ENCODE assay signal across 21 mouse cellular contexts in the genomic region with DNA sequence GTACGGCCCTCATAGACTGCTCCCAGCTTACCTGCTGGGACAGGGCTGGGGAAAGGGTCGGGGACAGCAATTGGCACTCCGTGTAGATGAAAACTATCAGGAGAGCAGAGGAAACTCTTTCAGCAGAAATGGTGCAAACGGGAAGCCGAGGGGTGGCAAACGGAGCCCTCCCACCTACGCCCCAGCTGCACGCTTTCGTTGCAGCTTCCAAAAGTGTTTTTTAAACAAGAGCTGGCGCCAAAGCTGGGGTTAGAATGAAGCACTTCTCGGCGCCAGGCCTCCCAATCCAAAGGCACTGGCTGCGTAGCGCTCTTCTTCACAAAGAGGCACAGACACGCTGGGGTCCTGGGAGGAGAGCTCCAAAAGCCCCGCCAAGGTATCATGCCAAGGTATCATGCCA. TPM values are rescaled to one million over a fixed set of nuclear protein-coding genes. Genes with fewer than 3 reads are reported as not detected.
DNase-seq lines count a peak whose midpoint lies in the region; TF ChIP-seq lines count a peak whose summit lies in the region.
"Had no signal": no experiment of that assay in that cellular context is flagged by ENCODE, and none has a peak within 500 bp of the region (broad histone marks: within the 10 kb centered on the region; RNA-seq: fewer than 3 reads in every experiment).

No protein-coding gene starts in this region.

- DNase-seq in gastrocnemius, adult 2 months = peak; percentile 20
- no peak for DNase-seq in gastrocnemius, adult 18-20 months (ENCODE audit: low spot score)
- DNase-seq in left cerebral cortex, postnatal 14 days (ENCODE audit: low spot score in 2 of 2) = peak; percentile 61
- no peak for DNase-seq in left cerebral cortex, postnatal 10 days (ENCODE audit: extremely low spot score in 1 of 2, low spot score in 2 of 2)
- DNase-seq in layer of hippocampus, adult 18-20 months (ENCODE audit: low spot score in 2 of 2) = peak; percentile 76 to 91
- DNase-seq in left cerebral cortex, postnatal 36 days (ENCODE audit: low spot score in 2 of 2) = peak; percentile 68 to 76
- no peak for DNase-seq in cerebellum, adult 18-20 months
- no peak for DNase-seq in adrenal gland, postnatal 4 days (ENCODE audit: low spot score in 2 of 2)
- DNase-seq: adrenal gland, postnatal 14 days; cerebellum, adult 11-12 months; cerebellum, postnatal 25 days; heart, postnatal 10 days; kidney, postnatal 36 days; lung, embryonic 14.5 days had no signal

- peak overlapping the region; percentile 82 for H3K27ac ChIP-seq in gastrocnemius, adult 2 months
- H3K27ac ChIP-seq: embryonic facial prominence, embryonic 12.5 days; forebrain, embryonic 12.5 days; hindbrain, postnatal 0 days; limb, embryonic 15.5 days; liver, embryonic 14.5 days; midbrain, embryonic 13.5 days; stomach, postnatal 0 days had no signal

- intact Hi-C loops in gastrocnemius, adult 2 months (cut with DNase I) = no loop called here
- intact Hi-C loops in left cerebral cortex, postnatal 14 days (cut with DNase I) = no loop called here
- intact Hi-C loops in left cerebral cortex, postnatal 10 days (cut with DNase I) = no loop called here
- intact Hi-C loops in left cerebral cortex, postnatal 36 days (cut with DNase I) = no loop called here

- no peak overlapping the region for H3K4me3 ChIP-seq in gastrocnemius, adult 2 months
- H3K4me3 ChIP-seq: embryonic facial prominence, embryonic 12.5 days; forebrain, embryonic 12.5 days; limb, embryonic 15.5 days; midbrain, embryonic 13.5 days had no signal

- no peak for TF ChIP-seq CTCF in gastrocnemius, adult 2 months (IDR thresholded peaks at IDR 0.05)

RNA-seq across cellular contexts. Expression of a gene that starts 11.5 kb away (rescaled TPM):
- total RNA-seq in gastrocnemius, adult 2 months (2021) = 1 to 10 TPM; 1.0 to 1.1 TPM
- under 1 TPM; 0.52 to 0.73 TPM for total RNA-seq in gastrocnemius, adult 18-20 months (2021)
- total RNA-seq in left cerebral cortex, postnatal 14 days (2021) = 1 to 10 TPM; 1.2 to 1.3 TPM
- total RNA-seq in left cerebral cortex, postnatal 10 days (2021) = 1 to 10 TPM; 1.3 to 1.7 TPM
- total RNA-seq in layer of hippocampus, adult 18-20 months (2021) = 1 to 10 TPM in 1 of 2 experiments, under 1 TPM in 1; 0.61 to 1.2 TPM
- total RNA-seq in left cerebral cortex, postnatal 36 days (2021) = 1 to 10 TPM; 1.3 to 1.8 TPM
- 1 to 10 TPM; 1.4 to 2.1 TPM for total RNA-seq in adrenal gland, postnatal 4 days (2021)

RNA-seq across cellular contexts. Expression of a gene that starts 24.8 kb away (rescaled TPM):
- total RNA-seq in gastrocnemius, adult 2 months (2021) = 100 to 1,000 TPM in 1 of 2 experiments, 10 to 100 TPM in 1; 70.1 to 115 TPM
- total RNA-seq in gastrocnemius, adult 18-20 months (2021) = 10 to 100 TPM; 65.4 to 89.1 TPM
- total RNA-seq in left cerebral cortex, postnatal 14 days (2021) = 100 to 1,000 TPM; 287 to 330 TPM
- 100 to 1,000 TPM; 333 to 340 TPM for total RNA-seq in left cerebral cortex, postnatal 10 days (2021)
- total RNA-seq in layer of hippocampus, adult 18-20 months (2021) = 100 to 1,000 TPM; 201 to 256 TPM
- 100 to 1,000 TPM; 214 to 247 TPM for total RNA-seq in left cerebral cortex, postnatal 36 days (2021)
- total RNA-seq in adrenal gland, postnatal 4 days (2021) = 100 to 1,000 TPM; 107 to 108 TPM

RNA-seq across cellular contexts. Expression of a gene that starts 40.7 kb away (rescaled TPM):
- total RNA-seq in gastrocnemius, adult 2 months (2021) = 10 to 100 TPM; 15.7 to 17.4 TPM
- total RNA-seq in gastrocnemius, adult 18-20 months (2021) = 10 to 100 TPM; 12.9 to 14.1 TPM
- 10 to 100 TPM; 24.8 to 26.3 TPM for total RNA-seq in left cerebral cortex, postnatal 14 days (2021)
- 10 to 100 TPM; 24.9 to 27.4 TPM for total RNA-seq in left cerebral cortex, postnatal 10 days (2021)
- total RNA-seq in layer of hippocampus, adult 18-20 months (2021) = 10 to 100 TPM; 25.7 to 28.3 TPM
- total RNA-seq in left cerebral cortex, postnatal 36 days (2021) = 10 to 100 TPM; 26.8 to 32.2 TPM
- 10 to 100 TPM; 22.7 to 23.5 TPM for total RNA-seq in adrenal gland, postnatal 4 days (2021)

Comparison
In these comparisons a context has a peak if more than half of its experiments do, and no peak if none do; other contexts are left out.
1. DNase-seq: peak in gastrocnemius, adult 2 months (single experiment), left cerebral cortex, postnatal 14 days (2 of 2), layer of hippocampus, adult 18-20 months (2 of 2) and left cerebral cortex, postnatal 36 days (2 of 2); none in gastrocnemius, adult 18-20 months (single experiment), left cerebral cortex, postnatal 10 days (0 of 2), cerebellum, adult 18-20 months (0 of 2) and adrenal gland, postnatal 4 days (0 of 2).